ENCODE assay signal across 13 mouse cellular contexts in genomic region chr4:148377368-148377767, GRCm38 (mm10).
DNase-seq lines count a peak whose midpoint lies in the region; ATAC-seq lines count a peak whose summit lies in the region.
"Had no signal": no experiment of that assay in that cellular context is flagged by ENCODE, and none has a peak within 500 bp of the region (broad histone marks: within the 10 kb centered on the region; RNA-seq: fewer than 3 reads in every experiment).

No protein-coding gene starts in this region.

- peak; percentile 21 for DNase-seq in gastrocnemius, adult 18-20 months (ENCODE audit: low spot score)
- no peak for DNase-seq in gastrocnemius, postnatal 10 days
- peak; percentile 56 for DNase-seq in neural tube, embryonic 11.5 days (ENCODE audit: low spot score)
- DNase-seq in thymus, postnatal 0 days (ENCODE audit: low spot score): no peak
- no peak for DNase-seq in testis, postnatal 10 days (ENCODE audit: low spot score)
- DNase-seq: B cell, adult 2 months; cerebellum, adult 9-10 months; kidney, adult 8-10 months had no signal

- no peak overlapping the region for H3K27ac ChIP-seq in neural tube, embryonic 11.5 days (ENCODE audit: low read depth, low read length)
- H3K27ac ChIP-seq in neural tube, embryonic 15.5 days (replicated peaks): no peak overlapping the region
- no peak overlapping the region for H3K27ac ChIP-seq in heart, embryonic 16.5 days (ENCODE audit: low read length)
- no peak overlapping the region for H3K27ac ChIP-seq in neural tube, embryonic 14.5 days (ENCODE audit: low read depth, low read length)
- H3K27ac ChIP-seq: limb, embryonic 15.5 days; stomach, postnatal 0 days had no signal

- H3K9ac ChIP-seq in neural tube, embryonic 11.5 days (ENCODE audit: low read length): no peak overlapping the region
- no peak overlapping the region for H3K9ac ChIP-seq in neural tube, embryonic 15.5 days (replicated peaks)
- H3K9ac ChIP-seq in heart, embryonic 16.5 days (ENCODE audit: low read length): no peak overlapping the region
- H3K9ac ChIP-seq in neural tube, embryonic 14.5 days (replicated peaks; ENCODE audit: low read depth, low read length): no peak overlapping the region
- H3K9ac ChIP-seq: limb, embryonic 15.5 days had no signal

- no peaks in the 10 kb centered on the region for H3K9me3 ChIP-seq in neural tube, embryonic 11.5 days (ENCODE audit: control insufficient read depth, low read length)
- no peaks in the 10 kb centered on the region for H3K9me3 ChIP-seq in neural tube, embryonic 15.5 days (replicated peaks)
- no peaks in the 10 kb centered on the region; the same call in 1 of the 2 replicates for H3K9me3 ChIP-seq in heart, embryonic 16.5 days (replicated peaks; ENCODE audit: control insufficient read depth, low read length)
- no peaks in the 10 kb centered on the region for H3K9me3 ChIP-seq in neural tube, embryonic 14.5 days (ENCODE audit: control insufficient read depth, low read length)
- H3K9me3 ChIP-seq: limb, embryonic 15.5 days had no signal

- H3K4me3 ChIP-seq in neural tube, embryonic 11.5 days (ENCODE audit: low read depth, low read length): no peak overlapping the region
- no peak overlapping the region for H3K4me3 ChIP-seq in neural tube, embryonic 15.5 days (replicated peaks)
- H3K4me3 ChIP-seq in heart, embryonic 16.5 days (ENCODE audit: low read length): no peak overlapping the region
- no peak overlapping the region for H3K4me3 ChIP-seq in neural tube, embryonic 14.5 days (ENCODE audit: low read depth, low read length)
- H3K4me3 ChIP-seq: limb, embryonic 15.5 days had no signal

- H3K4me1 ChIP-seq in neural tube, embryonic 11.5 days (ENCODE audit: control insufficient read depth, insufficient read depth, low read length): peaks cover 12% of the 10 kb centered on the region
- peaks cover 30% of the 10 kb centered on the region for H3K4me1 ChIP-seq in neural tube, embryonic 15.5 days
- no peaks in the 10 kb centered on the region for H3K4me1 ChIP-seq in heart, embryonic 16.5 days (ENCODE audit: control insufficient read depth, insufficient read depth, low read length)
- H3K4me1 ChIP-seq in neural tube, embryonic 14.5 days (ENCODE audit: control insufficient read depth, insufficient read depth, low read length): peaks cover 13% of the 10 kb centered on the region; the same call in 1 of the 2 replicates
- H3K4me1 ChIP-seq: limb, embryonic 15.5 days had no signal

- no peak overlapping the region for H3K4me2 ChIP-seq in neural tube, embryonic 11.5 days (ENCODE audit: low read depth)
- no peak overlapping the region for H3K4me2 ChIP-seq in neural tube, embryonic 15.5 days
- no peak overlapping the region for H3K4me2 ChIP-seq in heart, embryonic 16.5 days (ENCODE audit: low read depth, low read length)
- H3K4me2 ChIP-seq in neural tube, embryonic 14.5 days (ENCODE audit: low read depth, low read length): no peak overlapping the region
- H3K4me2 ChIP-seq: limb, embryonic 15.5 days had no signal

- no peaks in the 10 kb centered on the region for H3K27me3 ChIP-seq in neural tube, embryonic 11.5 days (ENCODE audit: control insufficient read depth, insufficient read depth, low read length)
- H3K27me3 ChIP-seq in neural tube, embryonic 15.5 days (replicated peaks): no peaks in the 10 kb centered on the region
- H3K27me3 ChIP-seq in heart, embryonic 16.5 days (ENCODE audit: control insufficient read depth, insufficient read depth, low read length): no peaks in the 10 kb centered on the region
- H3K27me3 ChIP-seq in neural tube, embryonic 14.5 days (ENCODE audit: control insufficient read depth, insufficient read depth, low read length): no peaks in the 10 kb centered on the region
- H3K27me3 ChIP-seq: limb, embryonic 15.5 days had no signal

- peak; percentile 54; the same call in 1 of the 2 replicates for ATAC-seq in neural tube, embryonic 11.5 days (ENCODE audit: insufficient read depth, low FRiP score, low TSS enrichment)
- ATAC-seq in neural tube, embryonic 15.5 days (ENCODE audit: low FRiP score): no peak
- peak; percentile 41; the same call in 1 of the 2 replicates for ATAC-seq in heart, embryonic 16.5 days (replicated peaks; ENCODE audit: extremely low read depth, insufficient read depth, low FRiP score)
- ATAC-seq in neural tube, embryonic 14.5 days (ENCODE audit: low read depth): peak; percentile 38; the same call in 1 of the 2 replicates

- no peaks in the 10 kb centered on the region for H3K36me3 ChIP-seq in neural tube, embryonic 11.5 days (ENCODE audit: control insufficient read depth, insufficient read depth, low read length)
- H3K36me3 ChIP-seq in neural tube, embryonic 15.5 days: no peaks in the 10 kb centered on the region
- no peaks in the 10 kb centered on the region for H3K36me3 ChIP-seq in heart, embryonic 16.5 days (ENCODE audit: control insufficient read depth, insufficient read depth)
- no peaks in the 10 kb centered on the region for H3K36me3 ChIP-seq in neural tube, embryonic 14.5 days (ENCODE audit: control insufficient read depth, insufficient read depth, low read length)
- H3K36me3 ChIP-seq: limb, embryonic 15.5 days had no signal

- WGBS in neural tube, embryonic 11.5 days: 42% methylated on average over 8 of the region's 8 CpGs
- WGBS in neural tube, embryonic 15.5 days: 36% methylated on average over 8 of the region's 8 CpGs
- WGBS in heart, embryonic 16.5 days: 39% methylated on average over 8 of the region's 8 CpGs
- WGBS in neural tube, embryonic 14.5 days: 28% methylated on average over 8 of the region's 8 CpGs

Comparison
In these comparisons a context has a peak if more than half of its experiments do, and no peak if none do; other contexts are left out.
1. DNase-seq: peak in gastrocnemius, adult 18-20 months (single experiment) and neural tube, embryonic 11.5 days (single experiment); none in gastrocnemius, postnatal 10 days (single experiment), thymus, postnatal 0 days (single experiment) and testis, postnatal 10 days (single experiment).